Mouse (Mus musculus): ENCODE data around the gene Gp1ba. TPM values are rescaled to one million over a fixed set of nuclear protein-coding genes. Genes with fewer than 3 reads are reported as not detected.
A peak's percentile ranks its signal among the peaks of the same experiment; 100 is the strongest.

Gene Gp1ba
- polyA plus RNA-seq, 1 experiment from 2014 or later: 0.15 TPM

- Histone ChIP-seq H3K27ac (replicated peaks) (peak overlapping the region; percentile 97), H3K27me3 (replicated peaks) (no peaks in the 10 kb centered on the region), H3K36me3 (peaks cover 52% of the 10 kb centered on the region), H3K4me2 (peak overlapping the region; percentile 100), H3K9me3 (replicated peaks) (no peaks in the 10 kb centered on the region), H3K4me1 (peaks cover 70% of the 10 kb centered on the region), H3K9ac (replicated peaks) (peak overlapping the region; percentile 80), H3K4me3 (replicated peaks) (peak overlapping the region; percentile 76)
- WGBS: 5% methylated on average over 28 of the region's 28 CpGs
- ATAC-seq (ENCODE audit: low FRiP score): 0 out of 2 replicates have a peak, but pooled peaks have one; percentile 12
Observed at GRCm38 (mm10) chr11:70647716-70648420, 8.9 kb downstream of the Gp1ba start.

DNA sequence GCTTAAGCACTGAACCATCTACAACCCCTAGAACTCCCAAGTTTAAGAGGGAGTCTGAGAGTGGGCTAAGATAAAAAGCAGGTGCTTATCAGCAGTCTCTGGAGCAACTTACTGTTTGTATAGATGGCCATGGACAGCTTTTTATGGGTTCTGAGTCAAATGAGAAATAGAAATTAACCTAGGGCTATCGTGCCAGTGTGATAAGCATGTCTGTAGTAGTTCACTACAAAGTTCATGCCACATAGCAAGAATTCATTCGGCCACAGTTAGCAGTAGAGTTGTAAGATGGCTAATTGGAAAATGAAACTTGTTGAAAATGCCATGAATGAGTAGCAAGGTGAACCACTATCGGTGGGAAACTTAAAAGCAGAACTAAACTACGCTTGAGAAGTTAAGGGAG, 9.6 kb downstream of the Gp1ba start:
- Histone ChIP-seq H3K36me3 (peaks cover 51% of the 10 kb centered on the region), H3K27me3 (replicated peaks) (no peaks in the 10 kb centered on the region), H3K9me3 (replicated peaks) (no peaks in the 10 kb centered on the region), H3K9ac (replicated peaks) (peak overlapping the region; percentile 80), H3K27ac (replicated peaks) (no peak overlapping the region), H3K4me3 (replicated peaks) (peak overlapping the region; percentile 76), H3K4me2 (peak overlapping the region; percentile 100), H3K4me1 (peaks cover 77% of the 10 kb centered on the region)
- 82% methylated on average over 4 of the region's 4 CpGs for WGBS
- no peak for ATAC-seq (ENCODE audit: low FRiP score)

- Histone ChIP-seq H3K27me3 (replicated peaks) (no peaks in the 10 kb centered on the region), H3K9me3 (replicated peaks) (no peaks in the 10 kb centered on the region), H3K4me3 (replicated peaks) (no peak overlapping the region), H3K27ac (replicated peaks) (0 out of 2 replicates have a peak overlapping the region, but pooled peaks have one; percentile 18), H3K9ac (replicated peaks) (no peak overlapping the region), H3K4me2 (peak overlapping the region; percentile 100), H3K36me3 (peaks cover 47% of the 10 kb centered on the region), H3K4me1 (peaks cover 77% of the 10 kb centered on the region)
- 87% methylated on average over 8 of the region's 8 CpGs for WGBS
- ATAC-seq (ENCODE audit: low FRiP score): no peak
Observed at GRCm38 (mm10) chr11:70649185-70649734, 10.3 kb downstream of the Gp1ba start.

DNA sequence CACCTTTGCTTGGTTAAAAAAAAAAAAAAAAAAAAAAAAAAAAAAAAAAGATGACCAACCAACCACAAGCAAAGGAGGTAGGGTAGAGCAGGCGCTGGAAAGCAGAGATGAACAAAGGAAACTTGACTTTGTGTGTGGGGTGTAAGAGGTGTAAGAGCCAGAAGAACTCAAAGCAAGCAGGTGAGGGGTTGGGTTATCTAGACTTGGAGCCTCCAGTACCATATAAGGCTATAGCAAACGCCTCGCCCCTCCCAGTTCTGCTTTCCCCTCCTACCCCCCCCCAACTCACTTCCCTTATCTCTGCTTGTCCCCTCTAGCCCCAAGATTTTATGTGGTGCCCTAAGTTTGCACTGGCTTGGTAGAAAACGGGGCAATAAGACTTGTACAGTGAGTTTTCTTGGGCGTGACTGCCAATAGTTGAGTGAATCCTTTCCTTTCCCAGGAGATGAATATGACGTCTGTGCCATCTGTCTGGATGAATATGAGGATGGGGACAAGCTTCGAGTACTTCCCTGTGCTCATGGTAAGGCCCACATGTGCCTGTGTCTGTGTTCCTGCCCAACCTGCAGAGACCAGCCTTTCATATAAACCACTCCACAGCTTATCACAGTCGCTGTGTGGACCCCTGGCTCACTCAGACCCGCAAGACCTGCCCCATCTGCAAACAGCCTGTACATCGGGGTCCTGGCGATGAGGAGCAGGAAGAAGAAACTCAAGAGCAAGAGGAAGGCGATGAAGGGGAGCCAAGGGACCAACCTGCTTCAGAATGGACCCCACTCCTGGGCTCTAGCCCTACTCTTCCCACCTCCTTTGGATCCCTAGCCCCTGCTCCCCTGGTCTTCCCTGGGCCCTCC, 11.6 kb downstream of the Gp1ba start:
- WGBS: 77% methylated on average over 12 of the region's 12 CpGs
- H3K4me1 ChIP-seq: peaks cover 72% of the 10 kb centered on the region
- no peaks in the 10 kb centered on the region for H3K27me3 ChIP-seq (replicated peaks)
- no peak overlapping the region for H3K4me3 ChIP-seq (replicated peaks)
- H3K9me3 ChIP-seq (replicated peaks): no peaks in the 10 kb centered on the region
- H3K36me3 ChIP-seq: peaks cover 35% of the 10 kb centered on the region
- no peak overlapping the region for H3K4me2 ChIP-seq
- H3K9ac ChIP-seq (replicated peaks): 0 out of 2 replicates have a peak overlapping the region, but pooled peaks have one; percentile 0
- ATAC-seq (ENCODE audit: low FRiP score): no peak
- no peak overlapping the region for H3K27ac ChIP-seq (replicated peaks)

DNA sequence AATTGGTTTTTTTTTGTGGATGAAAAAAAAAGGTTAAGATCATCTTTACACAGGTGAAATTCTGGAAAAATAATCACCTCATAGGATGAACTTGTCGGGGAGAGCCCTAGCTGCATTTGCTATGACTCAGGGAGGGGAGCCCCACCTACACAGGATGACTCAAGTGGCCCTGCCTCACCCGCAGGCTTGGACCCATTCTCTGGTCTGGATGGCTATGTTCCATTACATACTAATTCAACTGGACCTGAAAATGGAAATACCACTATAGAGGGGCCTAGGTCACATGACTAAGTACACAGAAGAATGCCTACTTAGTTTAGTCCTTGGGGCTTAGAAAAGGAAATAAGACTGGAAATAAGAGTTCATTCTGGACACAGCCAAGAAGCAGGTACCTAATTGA, 12.5 kb downstream of the Gp1ba start:
- no peak overlapping the region for H3K9ac ChIP-seq (replicated peaks)
- H3K9me3 ChIP-seq (replicated peaks): no peaks in the 10 kb centered on the region
- H3K4me1 ChIP-seq: peaks cover 72% of the 10 kb centered on the region
- no peak overlapping the region for H3K27ac ChIP-seq (replicated peaks)
- H3K36me3 ChIP-seq: peaks cover 35% of the 10 kb centered on the region
- H3K4me2 ChIP-seq: no peak overlapping the region
- no peak for ATAC-seq (ENCODE audit: low FRiP score)
- no peak overlapping the region for H3K4me3 ChIP-seq (replicated peaks)
- no peaks in the 10 kb centered on the region for H3K27me3 ChIP-seq (replicated peaks)
- 84% methylated on average over 2 of the region's 2 CpGs for WGBS

- Histone ChIP-seq H3K9ac (replicated peaks) (peak overlapping the region; percentile 86), H3K4me2 (peak overlapping the region; percentile 91), H3K27me3 (replicated peaks) (no peaks in the 10 kb centered on the region), H3K27ac (replicated peaks) (no peak overlapping the region), H3K9me3 (replicated peaks) (no peaks in the 10 kb centered on the region), H3K4me3 (replicated peaks) (peak overlapping the region; percentile 69), H3K36me3 (peaks cover 35% of the 10 kb centered on the region), H3K4me1 (peaks cover 78% of the 10 kb centered on the region)
- WGBS: 69% methylated on average over 12 of the region's 12 CpGs
- ATAC-seq (ENCODE audit: low FRiP score): no peak
Observed at GRCm38 (mm10) chr11:70652029-70652883, 13.3 kb downstream of the Gp1ba start.

GRCm38 (mm10) chr11:70652884-70653344, 14.0 kb downstream of the Gp1ba start:
- 64% methylated on average over 6 of the region's 6 CpGs for WGBS
- peak overlapping the region; percentile 95 for H3K27ac ChIP-seq (replicated peaks)
- no peaks in the 10 kb centered on the region for H3K9me3 ChIP-seq (replicated peaks)
- no peaks in the 10 kb centered on the region for H3K27me3 ChIP-seq (replicated peaks)
- peaks cover 74% of the 10 kb centered on the region for H3K4me1 ChIP-seq
- peak overlapping the region; percentile 86 for H3K9ac ChIP-seq (replicated peaks)
- peak overlapping the region; percentile 69 for H3K4me3 ChIP-seq (replicated peaks)
- peak overlapping the region; percentile 91 for H3K4me2 ChIP-seq
- H3K36me3 ChIP-seq: peaks cover 35% of the 10 kb centered on the region
- ATAC-seq (ENCODE audit: low FRiP score): no peak

DNA sequence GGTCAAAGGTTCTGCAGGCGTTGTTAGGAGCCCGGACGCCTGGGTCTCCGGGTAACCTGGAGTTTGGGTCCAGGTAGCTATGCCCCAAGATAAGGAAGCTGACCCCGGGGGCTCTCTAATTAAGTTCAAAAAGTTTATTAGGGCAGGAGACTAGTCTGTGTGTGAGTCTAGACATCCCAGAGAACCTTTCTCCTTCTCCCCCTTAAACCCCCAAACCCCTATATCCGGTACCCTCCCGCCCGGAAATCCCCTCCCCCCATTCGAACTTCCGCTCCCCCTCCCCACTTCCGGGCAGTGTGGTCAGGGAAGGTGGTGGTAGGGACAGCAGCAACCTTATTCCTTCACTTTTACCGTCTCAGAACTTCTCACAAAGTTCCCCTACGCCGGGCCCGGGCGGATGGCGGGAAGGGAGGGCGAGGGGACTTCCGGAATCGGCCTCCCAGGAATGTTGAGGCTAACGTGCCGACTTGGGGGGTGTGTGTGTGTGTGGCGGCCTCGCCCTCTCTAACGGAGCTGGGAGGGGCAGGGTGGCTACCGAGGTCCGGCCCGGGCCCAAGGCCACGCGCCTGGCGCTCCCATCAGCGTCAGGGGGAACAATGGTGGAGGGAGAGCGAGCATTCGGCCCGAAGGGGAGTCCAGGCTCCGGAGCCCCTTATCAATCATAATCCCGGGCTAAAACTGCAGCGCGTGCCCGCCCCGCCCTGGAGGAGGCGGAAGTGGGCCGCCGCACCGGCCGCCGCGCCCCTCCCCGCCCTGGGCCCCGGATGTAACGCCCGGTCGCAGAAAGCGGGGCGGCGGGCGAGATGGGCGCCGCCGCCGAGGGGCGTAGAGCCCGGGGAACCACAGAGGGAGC, 14.6 kb downstream of the Gp1ba start:
- Histone ChIP-seq H3K4me2 (peak overlapping the region; percentile 91), H3K27me3 (replicated peaks) (no peaks in the 10 kb centered on the region), H3K36me3 (peaks cover 35% of the 10 kb centered on the region), H3K9me3 (replicated peaks) (no peaks in the 10 kb centered on the region), H3K27ac (replicated peaks) (peak overlapping the region; percentile 95), H3K9ac (replicated peaks) (peak overlapping the region; percentile 86), H3K4me3 (replicated peaks) (peak overlapping the region; percentile 69), H3K4me1 (peaks cover 68% of the 10 kb centered on the region)
- ATAC-seq (ENCODE audit: low FRiP score): peak; percentile 67
- WGBS: 1% methylated on average over 56 of the region's 63 CpGs

GRCm38 (mm10) chr11:70654198-70654922, 15.4 kb downstream of the Gp1ba start, which contains the start of gene Pfn1:
Pfn1 (minus strand) TSS chr11:70654644.
- H3K27ac ChIP-seq (replicated peaks): peak within 1 kb of the TSS; percentile 95
- H3K9ac ChIP-seq (replicated peaks): peak within 1 kb of the TSS; percentile 86
- peaks cover 60% of the 10 kb centered on the region for H3K4me1 ChIP-seq
- peak within 1 kb of the TSS; percentile 91 for H3K4me2 ChIP-seq
- peaks cover 27% of the 10 kb centered on the region for H3K36me3 ChIP-seq
- H3K27me3 ChIP-seq (replicated peaks): no peaks in the 10 kb centered on the region
- under 1% methylated on average over 48 of the region's 61 CpGs for WGBS
- ATAC-seq (ENCODE audit: low FRiP score): peak; percentile 76
- H3K9me3 ChIP-seq (replicated peaks): no peaks in the 10 kb centered on the region
- peak within 1 kb of the TSS; percentile 69 for H3K4me3 ChIP-seq (replicated peaks)
